Mouse (Mus musculus) heart, embryonic 11.5 days (tissue): ENCODE measurements at regions not wholly inside any gene's neighbourhood (a gene's known extent, or its start where the extent isn't known, plus 50 kb on each side); places are given as distances from the start of the nearest gene placed in this dataset.

Source experiments
- ATAC-seq: fragments of 200-750 bp; cut with Nextera tagmentation; replicated peaks from 2 replicates; pipeline ENCODE4 v1.8.0; 2017; ENCODE audit warnings: moderate library complexity; ENCODE audit not compliant: insufficient number of reproducible peaks, low FRiP score, low TSS enrichment
- H3K27ac ChIP-seq: fragments of 300-500 bp; sonication (generic); 2 replicates; pipeline ENCODE4 v1.5.1; 2014; ENCODE audit warnings: mild to moderate bottlenecking, low read depth, low read length
- H3K27me3 ChIP-seq: fragments of 300-500 bp; sonication (generic); 2 replicates; pipeline ENCODE4 v1.6.1; 2014; ENCODE audit warnings: mild to moderate bottlenecking, low read length, mixed read lengths; ENCODE audit not compliant: control insufficient read depth, insufficient read depth
- H3K36me3 ChIP-seq: fragments of 300-500 bp; sonication (generic); 2 replicates; pipeline ENCODE4 v1.6.1; 2014; ENCODE audit warnings: mild to moderate bottlenecking, low read length, moderate library complexity, mixed read lengths; ENCODE audit not compliant: control insufficient read depth, insufficient read depth
- H3K4me1 ChIP-seq: fragments of 300-500 bp; sonication (generic); 2 replicates; pipeline ENCODE4 v1.6.1; 2014; ENCODE audit warnings: low read length; ENCODE audit not compliant: control insufficient read depth, insufficient read depth
- H3K4me2 ChIP-seq: fragments of 300-500 bp; sonication (generic); 2 replicates; pipeline ENCODE4 v1.6.1; 2014; ENCODE audit warnings: mild to moderate bottlenecking, moderate library complexity
- H3K4me3 ChIP-seq: fragments of 300-500 bp; sonication (generic); 2 replicates; pipeline ENCODE4 v1.5.1; 2014; ENCODE audit warnings: low read depth, low read length
- H3K9ac ChIP-seq: fragments of 300-500 bp; sonication (generic); 2 replicates; pipeline ENCODE4 v1.6.1; 2014; ENCODE audit warnings: mild to moderate bottlenecking, low read depth, low read length, moderate library complexity
- H3K9me3 ChIP-seq: fragments of 300-500 bp; sonication (generic); replicated peaks from 2 replicates; pipeline ENCODE4 v1.6.1; 2016; ENCODE audit warnings: low read length; ENCODE audit not compliant: control insufficient read depth
- WGBS: fragments of 180-500 bp; shearing (Covaris S2); extraction: QIAGEN DNeasy Blood & Tissue Kit; methylation state at CpG from one replicate; pipeline ENCODE4 v1.1.7; 2014; ENCODE audit not compliant: insufficient replicate concordance; 5-methylcytosine and 5-hydroxymethylcytosine counted together

- Histone ChIP-seq H3K36me3 (no peaks in the 10 kb centered on the region), H3K4me1 (no peaks in the 10 kb centered on the region), H3K4me2 (no peak overlapping the region), H3K9me3 (no peaks in the 10 kb centered on the region), H3K27me3 (no peaks in the 10 kb centered on the region), H3K4me3 (no peak overlapping the region), H3K27ac (no peak overlapping the region), H3K9ac (no peak overlapping the region)
- ATAC-seq: no peak
- 79% methylated on average over 11 of the region's 11 CpGs for WGBS
Observed at GRCm38 (mm10) chr7:68444426-68445095, 170.9 kb downstream of the Fam169b start.

GRCm38 (mm10) chr7:68440661-68441150 is 167.1 kb downstream of the Fam169b start:
- no peaks in the 10 kb centered on the region for H3K9me3 ChIP-seq
- no peaks in the 10 kb centered on the region for H3K36me3 ChIP-seq
- WGBS: 64% methylated on average over 11 of the region's 11 CpGs
- no peak overlapping the region for H3K9ac ChIP-seq
- no peak overlapping the region for H3K4me3 ChIP-seq
- ATAC-seq: no peak
- no peak overlapping the region for H3K27ac ChIP-seq
- H3K27me3 ChIP-seq: no peaks in the 10 kb centered on the region
- no peaks in the 10 kb centered on the region for H3K4me1 ChIP-seq
- no peak overlapping the region for H3K4me2 ChIP-seq

- no peaks in the 10 kb centered on the region for H3K9me3 ChIP-seq
- ATAC-seq: no peak
- WGBS: 60% methylated on average over 4 of the region's 4 CpGs
Observed at GRCm38 (mm10) chr7:68428946-68429345, 155.3 kb downstream of the Fam169b start.

GRCm38 (mm10) chr7:68415890-68416289 is 142.3 kb downstream of the Fam169b start:
- Histone ChIP-seq H3K27me3 (no peaks in the 10 kb centered on the region), H3K4me2 (no peak overlapping the region), H3K4me3 (no peak overlapping the region), H3K36me3 (no peaks in the 10 kb centered on the region), H3K27ac (no peak overlapping the region), H3K4me1 (no peaks in the 10 kb centered on the region; the same call in 1 of the 2 replicates), H3K9ac (no peak overlapping the region), H3K9me3 (no peaks in the 10 kb centered on the region)
- WGBS: 89% methylated on average over 7 of the region's 7 CpGs
- no peak for ATAC-seq

More at GRCm38 (mm10) chr7:68428946-68429345, 155.3 kb downstream of the Fam169b start:
- Histone ChIP-seq H3K9ac (no peak overlapping the region), H3K27me3 (no peaks in the 10 kb centered on the region), H3K4me3 (no peak overlapping the region), H3K36me3 (no peaks in the 10 kb centered on the region), H3K4me1 (no peaks in the 10 kb centered on the region), H3K27ac (no peak overlapping the region), H3K4me2 (no peak overlapping the region)

- WGBS: 39% methylated on average over 1 of the region's 1 CpGs
- Histone ChIP-seq H3K36me3 (no peaks in the 10 kb centered on the region), H3K9me3 (no peaks in the 10 kb centered on the region), H3K27ac (no peak overlapping the region), H3K4me2 (no peak overlapping the region), H3K4me3 (no peak overlapping the region), H3K4me1 (no peaks in the 10 kb centered on the region; the same call in 1 of the 2 replicates), H3K9ac (no peak overlapping the region), H3K27me3 (no peaks in the 10 kb centered on the region)
- no peak for ATAC-seq
Observed at GRCm38 (mm10) chr7:68412786-68413185, 139.1 kb downstream of the Fam169b start.
